Mouse (Mus musculus) testis, adult 2 months (tissue): ENCODE results near the gene Ltbp1. TPM values are rescaled to one million over a fixed set of nuclear protein-coding genes. Genes with fewer than 3 reads are reported as not detected.

Source experiments
- H3K27ac ChIP-seq: fragments of 200-500 bp; 2 replicates; pipeline ENCODE4 v1.5.1; 2012; ENCODE audit warnings: low read depth, low read length; ENCODE audit not compliant: control insufficient read depth, insufficient read depth
- H3K27me3 ChIP-seq: fragments of 200-500 bp; 2 replicates; pipeline ENCODE4 v1.6.1; 2012; ENCODE audit warnings: mild to moderate bottlenecking, low read length, moderate library complexity; ENCODE audit not compliant: control insufficient read depth, insufficient read depth
- H3K36me3 ChIP-seq: fragments of 200-500 bp; 2 replicates; pipeline ENCODE4 v1.6.1; 2012; ENCODE audit warnings: mild to moderate bottlenecking, low read length; ENCODE audit not compliant: control insufficient read depth, insufficient read depth
- H3K4me1 ChIP-seq: fragments of 200-500 bp; 2 replicates; pipeline ENCODE4 v1.6.1; 2012; ENCODE audit warnings: low read length; ENCODE audit not compliant: control insufficient read depth, insufficient read depth
- H3K4me3 ChIP-seq: fragments of 200-500 bp; 2 replicates; pipeline ENCODE4 v1.5.1; 2012; ENCODE audit warnings: low read depth, mild to moderate bottlenecking, low read length, moderate library complexity, mixed read lengths; ENCODE audit not compliant: control insufficient read depth
- CTCF ChIP-seq: fragments of 200-500 bp; IDR thresholded peaks from 2 replicates; pipeline ENCODE4 v1.5.1; 2012; ENCODE audit warnings: low read depth, mild to moderate bottlenecking, inconsistent platforms, low read length, moderate library complexity; ENCODE audit not compliant: control insufficient read depth, insufficient read depth, insufficient replicate concordance
- POLR2A ChIP-seq: fragments of 200-500 bp; IDR thresholded peaks from 2 replicates; pipeline ENCODE4 v1.6.1; 2012; ENCODE audit warnings: low read depth, mild to moderate bottlenecking, inconsistent platforms, low read length, moderate library complexity; ENCODE audit not compliant: control insufficient read depth
- polyA plus RNA-seq: library from polyadenylated mRNA; depleted of rRNA; stranded (reverse); fragments of >200 nt; gene quantifications from 2 replicates; pipeline ENCODE4 v1.2.3, GENCODE M21; 2012

Ltbp1 gene
- polyA plus RNA-seq, 1 experiment: 2.9 TPM

DNA sequence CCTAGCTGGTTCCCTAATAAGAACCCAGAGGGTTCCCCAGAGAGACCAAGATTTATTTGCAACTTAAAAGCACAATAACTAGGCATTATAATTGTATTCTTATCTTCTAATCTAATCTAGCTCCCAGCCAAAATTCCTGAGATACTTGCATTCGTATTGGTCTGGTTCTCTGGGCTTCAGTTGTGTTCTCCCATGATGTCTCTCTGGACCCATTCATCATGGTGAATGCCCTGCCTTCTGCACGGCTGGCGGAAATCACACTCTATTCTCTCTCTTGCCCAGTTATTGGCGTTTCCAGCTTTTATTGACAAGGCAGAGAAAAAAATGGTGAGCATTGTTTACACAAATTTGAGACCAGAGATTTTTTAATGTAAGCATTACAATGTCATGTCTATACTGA, 33.6 kb downstream of the Ltbp1 start:
- H3K27ac ChIP-seq: no peak overlapping the region
- TF ChIP-seq POLR2A (no peak), CTCF (no peak)
- H3K36me3 ChIP-seq: no peaks in the 10 kb centered on the region
- no peaks in the 10 kb centered on the region for H3K4me1 ChIP-seq
- no peaks in the 10 kb centered on the region for H3K27me3 ChIP-seq
- H3K4me3 ChIP-seq: no peak overlapping the region

DNA sequence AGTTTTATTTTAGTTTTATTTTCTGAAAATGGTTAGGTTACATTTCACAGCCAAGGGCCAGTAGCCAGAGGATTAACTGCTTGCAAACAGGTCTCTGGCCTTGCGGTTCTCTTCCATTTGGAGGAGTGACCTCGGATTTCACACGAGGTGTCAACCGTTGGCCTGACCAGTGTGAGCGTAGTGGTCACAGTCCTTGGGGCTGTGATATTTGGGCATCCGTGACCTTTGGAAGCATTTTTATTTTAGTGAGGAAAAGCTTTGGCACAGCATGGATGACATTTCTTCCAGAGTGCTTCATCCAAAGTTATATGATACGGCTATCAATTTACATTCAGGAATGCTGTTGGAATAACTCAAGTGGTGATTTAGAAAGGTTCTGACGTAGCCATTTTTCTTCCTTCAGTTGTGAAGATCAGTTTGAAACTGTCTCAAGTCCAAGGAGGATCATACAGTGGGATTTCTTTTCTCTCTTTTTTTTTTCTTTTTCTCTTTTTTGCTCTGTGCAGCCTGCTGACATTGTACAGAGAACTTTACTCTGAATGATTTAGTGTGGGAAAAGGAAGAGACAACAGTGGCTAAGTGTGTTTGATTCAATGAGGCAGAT, 44.1 kb downstream of the Ltbp1 start:
- no peaks in the 10 kb centered on the region for H3K36me3 ChIP-seq
- no peak overlapping the region for H3K4me3 ChIP-seq
- H3K27ac ChIP-seq: no peak overlapping the region
- no peaks in the 10 kb centered on the region for H3K27me3 ChIP-seq
- H3K4me1 ChIP-seq: no peaks in the 10 kb centered on the region
- no peak for TF ChIP-seq POLR2A

DNA sequence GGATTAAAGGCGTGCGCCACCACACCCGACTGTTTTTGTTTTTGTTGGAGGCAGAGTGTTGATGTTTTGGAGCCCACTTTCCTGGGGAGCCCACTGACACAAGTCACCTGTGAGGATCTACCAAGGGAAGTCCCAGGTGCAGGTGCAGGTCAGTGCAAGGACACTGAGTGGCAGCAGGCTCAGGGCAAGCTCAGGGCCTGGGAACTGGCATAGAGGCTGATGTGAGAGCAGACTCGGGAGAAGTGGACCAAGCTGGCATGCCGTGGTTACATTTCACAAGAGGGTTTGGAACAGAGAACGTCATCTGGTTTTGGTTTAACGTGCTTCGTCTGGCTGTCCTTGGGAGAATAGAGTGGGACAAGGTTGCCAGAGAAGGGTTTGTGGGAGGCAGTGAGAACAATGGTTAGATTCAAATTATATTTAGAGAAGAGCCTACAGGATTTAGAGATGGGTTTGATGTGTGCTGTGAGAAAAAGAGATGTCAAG, 46.1 kb downstream of the Ltbp1 start:
- Histone ChIP-seq H3K4me3 (no peak overlapping the region), H3K27ac (no peak overlapping the region), H3K27me3 (no peaks in the 10 kb centered on the region), H3K36me3 (no peaks in the 10 kb centered on the region), H3K4me1 (no peaks in the 10 kb centered on the region)
- TF ChIP-seq CTCF (no peak), POLR2A (no peak)

- Histone ChIP-seq H3K27ac (no peak overlapping the region), H3K4me1 (no peaks in the 10 kb centered on the region), H3K27me3 (no peaks in the 10 kb centered on the region), H3K36me3 (no peaks in the 10 kb centered on the region), H3K4me3 (no peak overlapping the region)
- no peak for TF ChIP-seq POLR2A
- no peak for TF ChIP-seq CTCF
Observed at GRCm38 (mm10) chr17:75055235-75055634, 49.9 kb downstream of the Ltbp1 start.

GRCm38 (mm10) chr17:75055961-75056360, 50.6 kb downstream of the Ltbp1 start:
- H3K4me3 ChIP-seq: no peak overlapping the region
- H3K4me1 ChIP-seq: no peaks in the 10 kb centered on the region
- no peaks in the 10 kb centered on the region for H3K36me3 ChIP-seq
- no peaks in the 10 kb centered on the region for H3K27me3 ChIP-seq
- H3K27ac ChIP-seq: no peak overlapping the region
- TF ChIP-seq CTCF (no peak), POLR2A (no peak)

DNA sequence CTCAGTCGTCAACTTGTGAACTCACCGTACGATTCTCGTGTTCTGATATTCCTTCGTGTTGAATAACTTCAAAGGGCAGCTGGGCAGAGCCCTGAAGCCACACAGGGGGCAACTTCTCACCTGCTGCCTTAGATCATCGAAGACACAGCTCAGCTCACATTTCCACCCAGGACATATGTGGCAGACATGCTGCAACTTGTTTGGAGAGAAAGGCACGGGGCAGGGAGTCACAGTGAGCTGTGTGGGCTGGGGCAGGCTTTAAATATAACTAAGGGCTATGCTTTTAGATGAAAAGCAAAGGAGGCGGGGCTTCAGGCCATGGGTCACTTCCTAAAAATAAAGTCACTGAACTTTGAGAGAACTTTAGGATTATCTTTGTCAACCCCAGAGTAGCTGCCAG, 51.3 kb downstream of the Ltbp1 start:
- Histone ChIP-seq H3K4me3 (no peak overlapping the region), H3K27ac (no peak overlapping the region), H3K36me3 (no peaks in the 10 kb centered on the region), H3K27me3 (no peaks in the 10 kb centered on the region), H3K4me1 (no peaks in the 10 kb centered on the region)
- no peak for TF ChIP-seq POLR2A
- TF ChIP-seq CTCF: no peak

GRCm38 (mm10) chr17:75066340-75066739, 61.0 kb downstream of the Ltbp1 start:
- H3K4me1 ChIP-seq: no peaks in the 10 kb centered on the region
- H3K36me3 ChIP-seq: no peaks in the 10 kb centered on the region
- no peak overlapping the region for H3K27ac ChIP-seq
- no peak overlapping the region for H3K4me3 ChIP-seq
- H3K27me3 ChIP-seq: no peaks in the 10 kb centered on the region
- TF ChIP-seq CTCF (no peak), POLR2A (no peak)

DNA sequence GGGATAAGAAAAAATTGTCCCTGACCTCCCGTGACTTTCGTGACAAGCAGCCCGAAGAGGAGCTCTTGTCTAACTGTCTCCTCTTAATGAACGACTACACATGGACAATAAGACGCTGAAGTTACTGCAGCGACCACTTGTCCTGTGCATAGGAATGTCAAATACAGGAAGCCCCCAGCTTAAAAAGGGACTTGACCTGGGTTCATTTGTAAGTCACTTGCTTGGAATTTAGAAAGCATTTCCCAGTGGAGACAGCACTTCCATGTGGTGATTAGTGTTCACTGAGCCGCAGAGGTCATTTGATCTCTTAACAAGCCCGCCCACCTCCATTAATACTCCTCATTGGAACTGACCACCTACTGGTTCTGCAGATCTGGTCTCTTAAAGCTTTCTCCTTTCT, 61.9 kb downstream of the Ltbp1 start:
- H3K27me3 ChIP-seq: no peaks in the 10 kb centered on the region

More for the DNA sequence above, 61.9 kb downstream of the Ltbp1 start:
- Histone ChIP-seq H3K27ac (no peak overlapping the region), H3K36me3 (no peaks in the 10 kb centered on the region), H3K4me1 (no peaks in the 10 kb centered on the region), H3K4me3 (no peak overlapping the region)
- no peak for TF ChIP-seq POLR2A
- no peak for TF ChIP-seq CTCF
